Mouse (Mus musculus) cortical plate, adult 2 months (tissue): Measurements from ENCODE around the gene Nfic. TPM values are rescaled to one million over a fixed set of nuclear protein-coding genes. Genes with fewer than 3 reads are reported as not detected.

ENCODE experiments used
- H3K27ac ChIP-seq: fragments of 200-500 bp; 2 replicates; pipeline ENCODE4 v1.5.1; 2012; ENCODE audit warnings: low read length, control low read depth, inconsistent platforms; ENCODE audit not compliant: insufficient read depth
- H3K4me1 ChIP-seq: fragments of 200-500 bp; 2 replicates; pipeline ENCODE4 v1.6.1; 2011; ENCODE audit warnings: low read length; ENCODE audit not compliant: control insufficient read depth, insufficient read depth
- H3K4me3 ChIP-seq: fragments of 200-500 bp; 2 replicates; pipeline ENCODE4 v1.5.1; 2011; ENCODE audit warnings: mild to moderate bottlenecking, low read length, control low read depth; ENCODE audit not compliant: insufficient read depth
- CTCF ChIP-seq: fragments of 200-500 bp; IDR thresholded peaks from 2 replicates; pipeline ENCODE4 v1.5.1; 2011; ENCODE audit warnings: mild to moderate bottlenecking, control low read depth, low read length; ENCODE audit not compliant: insufficient read depth; ENCODE audit errors: extremely low read depth
- POLR2A ChIP-seq: fragments of 200-500 bp; IDR thresholded peaks from 2 replicates; pipeline ENCODE4 v1.6.1; 2011; ENCODE audit warnings: mild to moderate bottlenecking, low read length, control low read depth; ENCODE audit not compliant: insufficient read depth; ENCODE audit errors: extremely low read depth
- polyA plus RNA-seq: library from polyadenylated mRNA; depleted of rRNA; stranded (reverse); fragments of >200 nt; gene quantifications from 2 replicates; pipeline ENCODE4 v1.2.3, GENCODE M21; 2012; rRNA removed

The Nfic gene
- polyA plus RNA-seq, 1 experiment = 54.5 TPM

DNA sequence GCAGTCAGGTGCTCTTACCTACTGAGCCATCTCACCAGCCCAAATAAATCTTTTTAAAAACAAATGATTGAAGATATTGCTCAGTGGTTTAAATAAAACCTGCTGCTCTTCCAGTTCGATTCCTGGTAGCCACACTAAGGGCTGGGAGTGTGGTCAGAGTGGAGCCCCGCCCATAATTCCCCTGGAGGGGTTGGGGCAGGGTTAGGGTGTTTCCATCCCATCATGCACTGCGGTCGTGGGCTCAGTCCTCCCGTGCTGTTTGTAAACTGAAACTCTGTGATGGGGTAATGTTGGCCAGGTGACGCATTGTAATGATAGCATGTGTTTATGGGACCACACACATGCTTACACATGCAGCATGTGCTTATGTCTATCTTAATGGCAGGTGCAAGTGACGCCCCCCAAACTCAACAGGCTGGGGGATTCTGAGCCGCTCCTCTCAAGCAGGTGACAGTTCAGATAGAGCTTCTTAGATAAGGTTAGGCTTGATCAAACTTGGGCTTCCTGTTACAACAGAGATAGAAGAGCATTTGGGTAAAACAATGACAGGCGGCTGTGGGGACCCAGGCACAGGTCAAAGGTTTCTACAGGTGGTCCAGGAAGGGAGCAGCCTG, 103.7 kb downstream of the Nfic start:
- TF ChIP-seq POLR2A = no peak
- no peak for TF ChIP-seq CTCF
- H3K4me1 ChIP-seq = no peaks in the 10 kb centered on the region
- no peak overlapping the region for H3K27ac ChIP-seq
- no peak overlapping the region for H3K4me3 ChIP-seq

DNA sequence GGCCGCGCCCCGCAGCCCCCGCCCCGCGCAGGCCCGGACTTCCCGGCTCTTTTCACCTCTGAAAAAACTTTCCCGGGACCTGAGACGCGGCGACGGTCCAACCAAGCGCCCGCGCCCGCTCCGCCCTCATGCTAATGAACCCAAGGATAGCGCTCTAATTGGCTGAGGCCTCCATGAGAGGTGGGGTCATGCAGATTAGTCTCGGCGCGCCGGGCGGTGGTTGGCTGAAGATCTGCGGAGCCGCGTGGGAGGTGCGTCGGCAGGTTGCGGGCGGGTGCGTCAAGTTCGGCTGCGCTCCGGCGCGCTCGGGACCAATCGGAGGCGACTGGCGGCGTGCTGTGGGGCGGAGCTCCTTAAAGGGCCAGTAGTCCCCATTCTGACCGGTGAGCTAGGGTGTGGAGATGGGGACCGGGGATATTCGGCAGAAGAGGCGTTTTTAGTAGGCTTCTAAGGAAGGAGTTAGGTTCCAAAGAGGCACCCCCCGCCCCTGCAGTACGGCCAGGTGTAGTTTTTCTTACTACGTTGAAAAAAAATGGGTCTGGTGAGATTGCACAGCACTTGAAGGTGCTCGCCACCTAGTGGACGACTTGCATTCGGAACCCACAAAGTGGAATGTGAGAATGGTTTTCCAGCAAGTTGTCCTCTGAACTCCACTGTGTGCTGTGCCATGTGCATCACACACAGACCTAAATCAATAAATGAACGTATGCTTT, 104.9 kb downstream of the Nfic start, which contains the start of gene Hmg20b:
Gene Hmg20b (minus strand): TSS at position 130 of the 713 bp plus-strand sequence.
- H3K27ac ChIP-seq = peak within 1 kb of the TSS; percentile 82; the same call in 1 of the 2 replicates
- TF ChIP-seq CTCF = peak; percentile 79
- TF ChIP-seq POLR2A = peak; percentile 30; the same call in 1 of the 2 replicates
- H3K4me3 ChIP-seq = peak within 1 kb of the TSS; percentile 48
- no peaks in the 10 kb centered on the region for H3K4me1 ChIP-seq

DNA sequence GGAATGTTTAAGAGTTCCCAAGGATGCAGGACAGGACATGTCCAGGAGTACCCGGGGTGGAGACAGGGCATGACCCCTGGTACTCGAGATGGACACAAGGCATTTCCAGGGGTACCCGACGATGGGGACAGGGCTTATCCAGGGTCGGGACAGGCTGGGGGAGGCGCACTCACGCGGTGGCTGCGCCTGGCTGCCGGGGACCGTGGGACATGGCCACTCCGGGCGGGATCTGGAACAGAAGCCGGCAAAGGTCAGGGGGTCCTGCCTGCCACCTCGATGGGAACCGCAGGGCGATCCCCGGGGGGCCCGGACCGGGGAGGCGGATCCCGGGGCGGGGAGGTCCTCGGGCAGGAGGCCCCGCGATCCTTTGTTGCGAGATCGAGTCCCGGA, 105.5 kb downstream of the Nfic start:
- no peak for TF ChIP-seq CTCF
- TF ChIP-seq POLR2A = no peak
- Histone ChIP-seq H3K27ac (no peak overlapping the region), H3K4me1 (no peaks in the 10 kb centered on the region), H3K4me3 (peak overlapping the region; percentile 48)

DNA sequence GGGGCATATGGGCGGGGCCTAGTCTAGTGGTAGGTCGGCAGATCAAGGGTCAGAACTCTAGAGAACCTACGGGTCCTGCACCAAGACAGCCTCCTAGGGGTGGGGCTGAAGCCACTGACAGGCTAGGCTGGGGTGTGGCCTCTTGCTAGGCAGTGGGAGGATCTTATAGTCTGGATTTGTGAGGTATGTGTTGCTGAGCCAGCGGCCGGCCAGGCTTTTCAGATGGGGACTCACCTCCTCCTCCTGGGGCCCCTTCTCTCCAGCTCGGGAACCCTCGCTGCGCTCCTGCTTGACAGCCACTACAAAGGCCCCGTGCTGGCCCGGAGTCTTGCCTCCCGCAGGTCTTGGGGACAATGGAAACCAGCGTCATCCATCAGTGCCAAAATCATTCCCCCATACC, 106.3 kb downstream of the Nfic start:
- Histone ChIP-seq H3K4me3 (peak overlapping the region; percentile 48; the same call in 1 of the 2 replicates), H3K4me1 (no peaks in the 10 kb centered on the region), H3K27ac (no peak overlapping the region)
- TF ChIP-seq CTCF (no peak), POLR2A (no peak)

DNA sequence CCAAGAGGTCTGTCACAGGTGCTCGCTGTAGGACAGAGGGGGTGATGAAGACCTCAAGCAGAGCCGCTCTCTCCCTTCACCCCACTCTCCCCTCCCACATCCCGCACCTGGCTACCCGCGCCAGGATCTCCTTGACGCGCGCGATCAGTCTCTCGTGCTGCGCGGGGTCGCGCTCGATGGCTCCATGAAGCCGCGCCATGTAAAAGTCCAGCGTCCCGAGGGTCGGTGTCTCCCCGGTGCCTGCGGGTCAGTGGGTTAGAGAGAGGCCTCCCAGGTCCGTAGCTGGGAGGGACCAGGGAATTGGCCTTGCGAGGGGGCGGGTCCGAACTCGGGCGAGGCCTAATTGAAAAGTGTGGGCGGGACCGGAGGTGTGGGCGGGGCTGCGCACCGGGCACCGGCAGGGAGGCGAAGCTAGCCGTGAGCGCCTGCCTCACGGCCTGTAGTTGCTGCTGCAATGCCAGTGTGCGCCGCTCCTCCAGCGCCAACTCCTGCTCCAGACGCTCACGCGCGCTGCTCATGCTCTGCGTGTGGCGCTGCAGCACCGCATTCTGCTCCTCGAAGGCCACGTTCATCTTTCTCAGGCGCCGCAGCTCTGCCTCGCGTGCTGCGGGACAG, 108.9 kb downstream of the Nfic start:
- TF ChIP-seq POLR2A = no peak
- peak; percentile 5; the same call in 1 of the 2 replicates for TF ChIP-seq CTCF
- Histone ChIP-seq H3K27ac (no peak overlapping the region), H3K4me1 (no peaks in the 10 kb centered on the region), H3K4me3 (no peak overlapping the region)

Other genes with a start within 250 kb of the Nfic start
- 166 and 169 TPM in 2 replicates for gene Atcay, start 224.8 kb downstream of the Nfic start, polyA plus RNA-seq
- gene Zfr2, start 222.5 kb downstream of the Nfic start, polyA plus RNA-seq = 93.1 and 105 TPM in 2 replicates
- 475 and 540 TPM in 2 replicates for gene Matk, start 202.7 kb downstream of the Nfic start, polyA plus RNA-seq
- 61.1 and 64.7 TPM in 2 replicates for gene Mrpl54, start 188.7 kb downstream of the Nfic start, polyA plus RNA-seq
- gene Apba3, start 188.7 kb downstream of the Nfic start, polyA plus RNA-seq = 52.1 and 58.2 TPM in 2 replicates
- gene Tjp3, start 164.1 kb downstream of the Nfic start, polyA plus RNA-seq = 0.15 and 0.17 TPM in 2 replicates
- 414 and 443 TPM in 2 replicates for gene Pip5k1c, start 162.7 kb downstream of the Nfic start, polyA plus RNA-seq
- gene Cactin, start 134.5 kb downstream of the Nfic start, polyA plus RNA-seq = 32.2 and 33.0 TPM in 2 replicates
- gene Tbxa2r, start 126.9 kb downstream of the Nfic start, polyA plus RNA-seq = 2.7 and 2.9 TPM in 2 replicates
- gene Gipc3, start 112.4 kb downstream of the Nfic start, polyA plus RNA-seq = 1.2 and 1.4 TPM in 2 replicates
- gene Hmg20b, start 105.2 kb downstream of the Nfic start, polyA plus RNA-seq = 34.4 and 36.3 TPM in 2 replicates
- 30.1 and 30.8 TPM in 2 replicates for gene Mfsd12, start 98.1 kb downstream of the Nfic start, polyA plus RNA-seq
- gene 4930404N11Rik, start 89.8 kb downstream of the Nfic start, polyA plus RNA-seq = 0.45 and 0.52 TPM in 2 replicates
- gene Fzr1, start 77.1 kb downstream of the Nfic start, polyA plus RNA-seq = 75.5 and 76.0 TPM in 2 replicates
- gene Dohh, start 71.2 kb downstream of the Nfic start, polyA plus RNA-seq = 106 and 108 TPM in 2 replicates
- 5.8 and 5.9 TPM in 2 replicates for gene Gm48551, start 71.2 kb downstream of the Nfic start, polyA plus RNA-seq
- 6.8 and 7.8 TPM in 2 replicates for gene Gm48552, start 66.6 kb downstream of the Nfic start, polyA plus RNA-seq
- gene Smim24, start 62.6 kb downstream of the Nfic start, polyA plus RNA-seq = 2.5 and 3.0 TPM in 2 replicates
- 307 and 309 TPM in 2 replicates for gene Celf5, start 27.1 kb upstream of the Nfic start, polyA plus RNA-seq
- gene Ncln, start 40.8 kb upstream of the Nfic start, polyA plus RNA-seq = 124 and 129 TPM in 2 replicates
- 0.87 and 1.1 TPM in 2 replicates for gene S1pr4, start 44.5 kb upstream of the Nfic start, polyA plus RNA-seq
- 3.4 and 3.9 TPM in 2 replicates for gene Gna15, start 68.6 kb upstream of the Nfic start, polyA plus RNA-seq
- 147 and 154 TPM in 2 replicates for gene Gna11, start 89.6 kb upstream of the Nfic start, polyA plus RNA-seq
- gene Aes, start 103.9 kb upstream of the Nfic start, polyA plus RNA-seq = 897 and 916 TPM in 2 replicates
- 97.8 and 112 TPM in 2 replicates for gene Tle2, start 118.9 kb upstream of the Nfic start, polyA plus RNA-seq
- gene Tle6, start 145.4 kb upstream of the Nfic start, polyA plus RNA-seq = 21.2 and 25.3 TPM in 2 replicates
- gene BC025920, start 150.6 kb upstream of the Nfic start, polyA plus RNA-seq = 3.7 and 4.2 TPM in 2 replicates
- 31.2 and 33.3 TPM in 2 replicates for gene Sirt6, start 172.2 kb upstream of the Nfic start, polyA plus RNA-seq
- gene Ankrd24, start 172.9 kb upstream of the Nfic start, polyA plus RNA-seq = 143 and 144 TPM in 2 replicates
- gene Gm10778, start 193.4 kb upstream of the Nfic start, polyA plus RNA-seq = 3.1 and 3.3 TPM in 2 replicates
- 5.0 and 7.1 TPM in 2 replicates for gene Zfp433, start 249.2 kb upstream of the Nfic start, polyA plus RNA-seq